Mouse (Mus musculus) heart, embryonic 11.5 days (tissue): ENCODE measurements around the gene Ctsf. TPM values are rescaled to one million over a fixed set of nuclear protein-coding genes. Genes with fewer than 3 reads are reported as not detected.
A peak's percentile ranks its signal among the peaks of the same experiment; 100 is the strongest.
"Not testable (repeated sequence)": the region's sequence is repeated elsewhere in the genome, so short reads cannot be mapped to it uniquely, and the experiment has no call there.

Experiments
- ATAC-seq: fragments of 200-750 bp; cut with Nextera tagmentation; replicated peaks from 2 replicates; pipeline ENCODE4 v1.8.0; 2017; ENCODE audit warnings: moderate library complexity; ENCODE audit not compliant: insufficient number of reproducible peaks, low FRiP score, low TSS enrichment
- H3K27ac ChIP-seq: fragments of 300-500 bp; sonication (generic); 2 replicates; pipeline ENCODE4 v1.5.1; 2014; ENCODE audit warnings: mild to moderate bottlenecking, low read depth, low read length
- H3K27me3 ChIP-seq: fragments of 300-500 bp; sonication (generic); 2 replicates; pipeline ENCODE4 v1.6.1; 2014; ENCODE audit warnings: mild to moderate bottlenecking, low read length, mixed read lengths; ENCODE audit not compliant: control insufficient read depth, insufficient read depth
- H3K36me3 ChIP-seq: fragments of 300-500 bp; sonication (generic); 2 replicates; pipeline ENCODE4 v1.6.1; 2014; ENCODE audit warnings: mild to moderate bottlenecking, low read length, moderate library complexity, mixed read lengths; ENCODE audit not compliant: control insufficient read depth, insufficient read depth
- H3K4me1 ChIP-seq: fragments of 300-500 bp; sonication (generic); 2 replicates; pipeline ENCODE4 v1.6.1; 2014; ENCODE audit warnings: low read length; ENCODE audit not compliant: control insufficient read depth, insufficient read depth
- H3K4me2 ChIP-seq: fragments of 300-500 bp; sonication (generic); 2 replicates; pipeline ENCODE4 v1.6.1; 2014; ENCODE audit warnings: mild to moderate bottlenecking, moderate library complexity
- H3K4me3 ChIP-seq: fragments of 300-500 bp; sonication (generic); 2 replicates; pipeline ENCODE4 v1.5.1; 2014; ENCODE audit warnings: low read depth, low read length
- H3K9ac ChIP-seq: fragments of 300-500 bp; sonication (generic); 2 replicates; pipeline ENCODE4 v1.6.1; 2014; ENCODE audit warnings: mild to moderate bottlenecking, low read depth, low read length, moderate library complexity
- H3K9me3 ChIP-seq: fragments of 300-500 bp; sonication (generic); replicated peaks from 2 replicates; pipeline ENCODE4 v1.6.1; 2016; ENCODE audit warnings: low read length; ENCODE audit not compliant: control insufficient read depth
- WGBS: fragments of 180-500 bp; shearing (Covaris S2); extraction: QIAGEN DNeasy Blood & Tissue Kit; methylation state at CpG from one replicate; pipeline ENCODE4 v1.1.7; 2014; ENCODE audit not compliant: insufficient replicate concordance; 5-methylcytosine and 5-hydroxymethylcytosine counted together
- polyA plus RNA-seq: library from polyadenylated mRNA; unstranded; fragments of >200 nt; fragmentation: Nextera tagmentation; extraction: Ambion mirVana; gene quantifications from 2 replicates; pipeline ENCODE4 v1.2.1, GENCODE M21; 2014

The Ctsf gene
- polyA plus RNA-seq, 1 experiment from 2014 or later = 23.3 TPM

GRCm38 (mm10) chr19:4863048-4863447 is 8.1 kb downstream of the Ctsf start:
- Histone ChIP-seq H3K4me3 (no peak overlapping the region), H3K27me3 (peaks cover 15% of the 10 kb centered on the region), H3K9me3 (no peaks in the 10 kb centered on the region), H3K9ac (no peak overlapping the region), H3K4me2 (no peak overlapping the region), H3K4me1 (no peaks in the 10 kb centered on the region), H3K36me3 (no peaks in the 10 kb centered on the region), H3K27ac (no peak overlapping the region)
- no peak for ATAC-seq
- 77% methylated on average over 6 of the region's 6 CpGs for WGBS

- H3K4me3 ChIP-seq = no peak overlapping the region
- H3K9ac ChIP-seq = no peak overlapping the region
- WGBS = 2% methylated on average over 17 of the region's 17 CpGs
- no peak overlapping the region for H3K27ac ChIP-seq
- no peaks in the 10 kb centered on the region for H3K4me1 ChIP-seq
- H3K36me3 ChIP-seq = no peaks in the 10 kb centered on the region
- ATAC-seq = no peak
- no peaks in the 10 kb centered on the region for H3K9me3 ChIP-seq
- H3K4me2 ChIP-seq = peak overlapping the region; percentile 38
- H3K27me3 ChIP-seq = peaks cover 15% of the 10 kb centered on the region
These were observed 10.2 kb downstream of the Ctsf start for GRCm38 (mm10) chr19:4865147-4865546.

- H3K27me3 ChIP-seq, H3K27ac ChIP-seq, H3K9me3 ChIP-seq, H3K4me3 ChIP-seq, H3K4me2 ChIP-seq, H3K9ac ChIP-seq, H3K4me1 ChIP-seq, H3K36me3 ChIP-seq, ATAC-seq: not testable (repeated sequence)
- 73% methylated on average over 1 of the region's 1 CpGs for WGBS
These were observed 19.7 kb downstream of the Ctsf start for GRCm38 (mm10) chr19:4874613-4875012.

- no peak overlapping the region for H3K9ac ChIP-seq
- no peaks in the 10 kb centered on the region; the same call in 1 of the 2 replicates for H3K9me3 ChIP-seq
- 69% methylated on average over 3 of the region's 4 CpGs for WGBS
- no peak overlapping the region for H3K27ac ChIP-seq
- ATAC-seq = no peak
- H3K4me3 ChIP-seq = no peak overlapping the region
- 0 out of 2 replicates have a peak, but pooled peaks cover 2% of the 10 kb centered on the region for H3K27me3 ChIP-seq
- H3K36me3 ChIP-seq = no peaks in the 10 kb centered on the region
- H3K4me2 ChIP-seq = no peak overlapping the region
- H3K4me1 ChIP-seq = peaks cover 7% of the 10 kb centered on the region
These were observed 21.3 kb downstream of the Ctsf start for GRCm38 (mm10) chr19:4876241-4876640.

GRCm38 (mm10) chr19:4876755-4877154 is 21.8 kb downstream of the Ctsf start:
- no peak overlapping the region for H3K4me3 ChIP-seq
- ATAC-seq = no peak
- H3K27ac ChIP-seq = no peak overlapping the region
- peaks cover 7% of the 10 kb centered on the region for H3K4me1 ChIP-seq
- H3K27me3 ChIP-seq = 0 out of 2 replicates have a peak, but pooled peaks cover 2% of the 10 kb centered on the region
- no peaks in the 10 kb centered on the region; the same call in 1 of the 2 replicates for H3K9me3 ChIP-seq
- 68% methylated on average over 3 of the region's 3 CpGs for WGBS
- no peak overlapping the region; the same call in 1 of the 2 replicates for H3K4me2 ChIP-seq
- no peaks in the 10 kb centered on the region for H3K36me3 ChIP-seq
- no peak overlapping the region for H3K9ac ChIP-seq

- no peaks in the 10 kb centered on the region for H3K36me3 ChIP-seq
- 1% methylated on average over 17 of the region's 17 CpGs for WGBS
- H3K27ac ChIP-seq = peak within 1 kb of the TSS; percentile 22; the same call in 1 of the 2 replicates
- no peak for ATAC-seq
- peak within 1 kb of the TSS; percentile 91 for H3K4me2 ChIP-seq
- H3K27me3 ChIP-seq = 0 out of 2 replicates have a peak, but pooled peaks cover 2% of the 10 kb centered on the region
- H3K4me1 ChIP-seq = peaks cover 7% of the 10 kb centered on the region
- peak within 1 kb of the TSS; percentile 89 for H3K9ac ChIP-seq
- H3K9me3 ChIP-seq = no peaks in the 10 kb centered on the region; the same call in 1 of the 2 replicates
- H3K4me3 ChIP-seq = peak within 1 kb of the TSS; percentile 97
These were observed 22.9 kb downstream of the Ctsf start, which contains the start of gene Actn3 for GRCm38 (mm10) chr19:4877785-4878184. Gene Actn3 (minus strand): TSS chr19:4877909.

- 1% methylated on average over 52 of the region's 52 CpGs for WGBS
- Histone ChIP-seq H3K27ac (peak within 1 kb of the TSS; percentile 22; the same call in 1 of the 2 replicates), H3K36me3 (no peaks in the 10 kb centered on the region), H3K27me3 (0 out of 2 replicates have a peak, but pooled peaks cover 2% of the 10 kb centered on the region), H3K9ac (peak within 1 kb of the TSS; percentile 89), H3K4me3 (peak within 1 kb of the TSS; percentile 97), H3K4me2 (peak within 1 kb of the TSS; percentile 91), H3K9me3 (no peaks in the 10 kb centered on the region; the same call in 1 of the 2 replicates), H3K4me1 (peaks cover 7% of the 10 kb centered on the region)
- peak; percentile 94 for ATAC-seq
These were observed 23.7 kb downstream of the Ctsf start, which contains the start of gene Zdhhc24 for GRCm38 (mm10) chr19:4878405-4879323. Gene Zdhhc24 (plus strand): TSS chr19:4878668.

GRCm38 (mm10) chr19:4879324-4879703 is 24.4 kb downstream of the Ctsf start:
- Histone ChIP-seq H3K36me3 (no peaks in the 10 kb centered on the region), H3K27me3 (0 out of 2 replicates have a peak, but pooled peaks cover 2% of the 10 kb centered on the region), H3K4me1 (peaks cover 7% of the 10 kb centered on the region), H3K27ac (no peak overlapping the region), H3K9me3 (no peaks in the 10 kb centered on the region; the same call in 1 of the 2 replicates), H3K4me2 (peak overlapping the region; percentile 91), H3K9ac (peak overlapping the region; percentile 89; the same call in 1 of the 2 replicates), H3K4me3 (peak overlapping the region; percentile 97)
- no peak for ATAC-seq
- WGBS = 69% methylated on average over 10 of the region's 10 CpGs
